Mouse (Mus musculus): ENCODE measurements around the gene Nxpe3.

DNA sequence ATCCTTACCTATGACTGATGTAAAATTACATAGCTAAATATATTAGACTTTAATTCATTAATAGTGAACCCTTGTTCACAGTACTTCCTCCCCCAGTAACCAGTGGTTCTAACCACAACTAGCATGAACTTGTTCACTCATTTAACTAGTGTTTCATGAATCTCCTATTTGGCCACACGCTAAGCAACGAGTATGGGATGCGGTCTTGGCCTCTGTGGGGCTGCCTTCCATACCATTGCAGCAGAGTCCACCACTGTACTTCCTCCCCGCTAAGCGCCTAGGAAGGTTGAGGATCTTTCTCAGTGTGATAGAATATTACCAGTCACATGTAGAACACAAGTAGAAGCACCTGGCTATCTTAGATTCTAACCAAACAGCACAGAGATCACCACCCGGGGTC lies 85.7 kb downstream of the Nxpe3 start:
- TF ChIP-seq CTCF (IDR thresholded peaks at IDR 0.05; ENCODE audit: extremely low read depth, insufficient read depth, low read length): no peak
- no peak for TF ChIP-seq POLR2A (IDR thresholded peaks at IDR 0.05; ENCODE audit: extremely low read depth, insufficient read depth, low read length)
